Mouse (Mus musculus) heart, adult 18-20 months (tissue): ENCODE measurements at regions not wholly inside any gene's neighbourhood (a gene's known extent, or its start where the extent isn't known, plus 50 kb on each side); places are given as distances from the start of the nearest gene placed in this dataset.

ENCODE experiments used
- DNase-seq, 2 experiments: peaks; one replicate each; pipeline ENCODE4 v3.0.0; 2021 to 2022; ENCODE audit warnings: mixed read lengths in 1 of 2

DNA sequence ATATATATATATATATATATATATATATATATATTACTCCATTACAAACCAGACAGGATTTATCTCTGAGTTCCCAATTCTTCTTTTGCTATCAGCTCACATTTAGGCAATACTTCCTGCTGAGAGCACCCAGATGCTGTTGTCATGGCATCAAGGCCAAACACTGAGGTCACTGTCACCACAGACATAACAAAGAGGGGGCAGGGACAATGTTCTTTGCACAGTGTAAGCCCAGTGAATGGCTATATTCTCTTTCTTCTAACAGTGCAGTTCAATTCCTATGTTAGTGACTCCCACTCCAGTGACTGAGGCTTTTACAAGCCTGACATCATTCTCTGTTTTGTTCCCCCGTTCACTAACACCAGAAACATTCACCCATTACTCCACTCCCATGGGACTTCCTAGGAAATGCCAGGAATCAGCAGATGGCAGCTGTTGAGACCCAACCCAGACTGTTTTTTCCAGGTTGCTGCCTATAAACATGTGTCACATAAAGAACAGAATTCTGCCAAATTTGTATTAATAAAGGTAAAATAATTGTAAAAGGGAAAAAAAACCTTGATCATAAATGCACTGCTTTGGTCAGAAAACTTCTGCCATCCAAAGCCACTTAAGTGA lies 289.5 kb downstream of the Slc22a22 start:
- DNase-seq, result peak in 1 of 2 experiments; percentile 9

DNA sequence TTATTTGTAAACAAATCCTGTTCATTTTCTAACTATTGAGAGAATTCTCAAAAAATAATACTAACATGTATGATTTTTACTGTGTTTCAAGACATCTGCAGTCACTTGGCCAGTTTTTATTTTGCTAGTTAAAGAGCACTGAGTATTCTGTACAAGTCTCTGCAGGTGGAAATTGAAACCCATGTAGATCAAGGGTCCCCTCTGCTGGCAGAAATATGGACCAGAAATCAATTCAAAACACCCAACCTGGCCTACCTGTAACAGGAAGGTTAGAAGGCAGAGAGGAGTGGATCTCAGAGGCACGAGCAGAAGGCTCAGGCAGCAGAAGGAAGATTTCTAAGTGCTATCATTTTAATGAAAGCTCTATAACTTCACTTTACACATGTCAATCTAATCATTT lies 298.3 kb downstream of the Slc22a22 start:
- no peak for DNase-seq

DNA sequence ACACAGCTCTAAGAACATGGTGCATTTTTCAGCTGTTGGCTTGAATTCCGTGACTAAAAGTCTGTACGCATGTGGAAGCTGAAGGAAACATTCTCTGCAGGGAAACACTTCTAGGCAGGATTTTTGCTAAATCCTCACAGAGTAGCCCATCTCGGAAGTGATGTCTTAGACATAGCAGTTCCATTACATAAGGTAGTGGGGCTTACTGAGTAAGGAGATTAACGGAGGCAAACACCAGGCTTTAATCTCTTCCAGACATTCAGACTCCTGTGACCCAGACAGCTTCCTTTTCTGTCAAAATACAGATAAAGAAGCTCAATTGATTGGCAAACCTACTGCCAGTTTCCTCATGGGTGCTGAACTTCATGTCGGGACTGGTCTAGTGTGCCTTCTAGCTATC lies 304.7 kb downstream of the Slc22a22 start:
- peak in 1 of 2 experiments; percentile 4 for DNase-seq

DNA sequence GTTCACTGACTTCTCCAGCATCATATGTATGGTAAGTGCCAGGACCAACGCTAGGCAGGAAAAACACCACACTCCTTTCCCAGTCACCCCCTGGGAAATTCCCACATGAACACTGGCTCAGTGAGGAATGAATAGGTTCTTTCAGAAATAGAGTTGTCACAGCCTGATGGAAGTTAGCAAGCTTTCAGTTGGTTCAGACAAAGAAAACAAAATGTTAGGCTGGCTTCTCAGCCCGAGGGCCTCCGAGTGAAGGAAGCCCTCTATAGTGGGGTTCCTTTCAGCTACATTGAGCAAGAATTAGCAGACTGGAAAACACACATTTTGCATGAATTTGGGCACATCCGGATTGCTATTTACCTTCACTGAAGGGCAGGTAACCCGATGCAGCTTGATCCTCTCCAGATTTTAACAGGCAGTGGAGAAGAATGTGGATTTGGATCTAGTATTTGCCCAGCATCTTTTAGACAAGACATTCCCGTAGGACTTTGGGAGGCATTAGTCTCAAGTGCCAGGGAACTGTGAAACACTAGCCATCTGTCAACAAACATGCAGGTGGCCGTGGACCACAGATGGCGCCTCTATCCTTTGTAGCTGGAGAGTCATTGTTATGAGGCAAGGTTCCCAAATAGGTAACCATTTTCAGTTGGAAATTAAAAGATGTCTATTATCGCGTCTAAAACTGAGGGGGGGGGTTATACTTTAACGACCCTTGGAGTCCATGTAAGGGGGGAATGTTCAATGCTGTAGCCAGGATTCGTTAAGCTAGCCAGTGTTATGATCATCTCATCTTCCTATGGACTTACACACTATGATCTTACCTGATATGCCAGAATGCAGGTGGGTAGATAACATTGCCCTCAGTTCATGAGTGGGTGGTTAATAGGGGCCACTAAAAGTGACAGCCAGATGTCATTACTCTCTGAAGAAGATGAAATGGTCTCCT lies 314.8 kb downstream of the Slc22a22 start:
- DNase-seq, result no peak

DNA sequence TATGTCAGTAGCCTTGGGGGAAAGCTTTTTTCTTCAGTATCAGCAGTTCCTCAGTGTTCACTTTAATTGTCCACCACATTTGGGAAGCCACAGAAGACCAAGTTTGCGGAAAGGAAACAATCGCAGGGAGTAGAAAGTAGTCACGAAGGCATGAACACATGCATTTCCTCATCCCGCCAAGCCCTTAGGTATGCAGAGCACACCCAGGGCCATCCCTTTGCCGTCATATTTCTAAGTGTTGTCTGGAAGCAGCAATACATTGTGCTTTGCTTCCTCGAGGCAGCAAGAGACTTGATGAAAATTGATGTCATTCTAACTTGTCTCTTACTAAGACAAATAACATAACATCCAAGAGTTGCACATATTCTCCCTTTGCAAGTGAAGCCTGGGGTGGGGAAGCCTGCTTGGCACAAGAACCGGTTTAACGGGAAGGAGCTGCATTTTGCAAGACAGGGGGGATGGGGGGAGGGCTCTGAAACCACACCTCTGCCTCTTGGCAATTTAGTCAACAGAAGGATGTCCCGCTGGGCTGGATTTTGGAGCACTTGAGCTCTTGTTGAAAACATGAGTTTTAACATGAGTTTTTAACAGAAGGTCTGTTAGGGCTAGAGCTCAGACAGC lies 337.2 kb downstream of the Slc22a22 start:
- peak; percentile 14 to 17 for DNase-seq

DNA sequence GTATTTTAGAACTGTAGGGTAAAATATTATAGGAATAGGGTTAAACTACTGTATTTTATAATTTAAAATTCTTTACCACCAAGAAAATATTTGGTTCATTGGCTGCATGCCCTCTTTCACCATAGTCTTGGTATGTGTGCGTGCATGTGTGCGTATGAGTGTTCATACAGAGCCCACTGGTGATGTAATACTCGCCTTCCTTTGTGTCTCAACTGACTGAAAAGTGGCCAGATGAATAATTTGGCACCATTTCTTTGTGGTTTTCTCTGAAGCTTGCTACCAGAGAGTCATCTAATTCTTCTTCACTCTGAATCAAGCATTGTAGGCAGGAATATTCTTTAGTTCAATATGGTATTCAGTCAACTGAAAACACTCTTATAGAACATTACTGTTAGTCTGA lies 372.7 kb downstream of the Slc22a22 start:
- DNase-seq, result peak in 1 of 2 experiments; percentile 1

DNA sequence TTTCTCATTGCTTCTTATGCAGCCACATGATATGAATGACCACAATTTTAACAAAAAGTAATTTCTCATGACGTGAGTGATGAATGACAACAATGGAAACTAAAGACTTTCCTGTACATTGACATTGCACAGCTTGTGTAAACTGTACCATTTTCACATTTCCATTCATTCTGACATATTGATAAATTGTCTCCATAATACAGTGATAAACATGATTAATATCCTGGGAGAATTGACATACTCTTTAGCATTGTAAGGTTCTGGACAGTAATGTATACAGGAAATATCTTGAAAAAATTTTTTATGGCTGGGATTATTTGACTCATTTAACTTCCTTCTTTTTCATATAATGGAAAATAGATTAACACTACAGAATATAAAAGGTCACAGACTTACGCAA lies 380.1 kb downstream of the Slc22a22 start:
- DNase-seq, result no peak

DNA sequence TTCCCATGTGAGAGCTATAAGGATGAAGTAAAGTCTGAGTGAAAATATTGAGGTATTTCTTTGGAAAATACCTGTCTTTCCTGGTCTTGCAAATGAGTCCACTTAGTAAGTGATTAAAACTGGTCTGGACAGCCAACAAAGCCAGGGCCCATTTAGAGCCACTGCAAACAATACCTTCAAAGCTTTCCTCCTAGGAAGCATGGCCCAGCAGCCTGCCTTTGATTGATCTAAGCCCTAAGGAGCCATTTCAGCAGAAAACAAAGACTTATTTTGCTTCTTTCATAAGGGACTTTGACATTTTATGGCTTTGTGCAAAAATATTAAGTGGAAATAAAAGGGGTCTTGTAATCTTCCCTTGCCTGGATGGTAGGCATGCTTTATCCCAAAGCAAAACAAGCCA lies 397.6 kb downstream of the Slc22a22 start:
- DNase-seq, result no peak

DNA sequence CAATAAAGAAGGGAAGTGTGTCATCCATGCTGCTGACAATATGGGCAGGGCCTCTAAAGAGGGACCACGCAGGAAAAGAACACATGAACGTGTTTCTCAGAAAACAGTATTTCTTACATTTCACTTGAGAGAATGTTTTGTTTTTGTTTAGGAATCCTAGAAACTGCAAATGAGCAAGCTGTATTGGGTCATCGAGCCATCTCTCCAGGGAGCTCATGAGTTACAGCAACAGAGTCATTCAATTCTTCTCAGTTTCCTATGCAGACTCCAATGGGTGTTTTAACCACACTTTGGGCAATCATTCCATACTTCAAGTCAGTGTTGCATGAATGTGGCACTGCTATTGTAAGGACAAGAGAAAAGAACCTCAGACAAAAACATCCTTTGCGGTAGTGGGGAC lies 403.6 kb downstream of the Slc22a22 start:
- peak; percentile 4 to 13 for DNase-seq

DNA sequence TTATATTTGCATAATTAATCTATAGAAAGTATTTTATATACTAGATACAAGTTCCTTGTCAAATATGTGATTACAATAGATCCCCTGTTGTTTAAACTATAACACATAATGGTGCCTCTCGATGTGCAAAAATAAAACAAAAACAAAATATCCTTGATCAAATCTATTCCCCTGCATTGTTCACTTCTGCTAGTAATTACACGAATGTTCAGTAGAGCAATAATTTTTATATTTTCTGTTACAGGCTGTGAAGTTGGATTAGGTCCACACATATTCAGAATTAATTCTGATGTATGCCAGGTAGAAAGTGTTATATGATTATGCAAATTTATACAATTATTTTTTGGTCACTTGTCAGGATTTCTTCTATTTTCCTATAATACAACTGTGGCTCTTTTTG lies 415.9 kb downstream of the Slc22a22 start:
- no peak for DNase-seq

DNA sequence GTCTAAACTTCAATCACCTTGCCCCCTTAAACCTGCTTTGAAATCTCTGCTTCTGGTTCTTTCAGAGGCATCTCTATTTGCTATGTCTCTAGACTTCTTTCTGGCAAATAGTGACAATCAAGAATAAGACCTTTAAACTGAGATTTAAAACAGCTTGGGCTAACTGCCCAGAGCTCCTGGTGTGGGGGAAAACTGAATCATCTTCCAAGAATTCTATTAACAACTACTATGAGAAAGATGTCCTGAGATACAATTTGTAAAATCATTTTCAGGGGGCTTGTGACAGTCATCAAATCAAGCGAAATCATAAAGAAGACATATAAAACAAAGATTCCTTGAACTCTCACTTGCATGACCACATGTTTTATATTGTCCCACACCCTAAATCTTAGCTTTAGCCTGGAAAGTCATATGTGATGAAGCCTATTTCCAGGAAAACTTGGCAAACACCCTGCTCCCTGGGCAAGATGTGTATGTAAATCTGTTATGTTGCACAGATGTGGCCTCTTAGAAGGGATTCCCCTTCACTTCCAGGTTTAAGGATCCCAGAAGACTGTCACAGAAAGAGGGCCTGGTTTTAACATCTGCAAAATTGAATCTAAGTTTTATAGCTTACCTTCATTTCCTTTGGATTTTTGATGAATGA lies 417.8 kb downstream of the Slc22a22 start:
- no peak for DNase-seq

DNA sequence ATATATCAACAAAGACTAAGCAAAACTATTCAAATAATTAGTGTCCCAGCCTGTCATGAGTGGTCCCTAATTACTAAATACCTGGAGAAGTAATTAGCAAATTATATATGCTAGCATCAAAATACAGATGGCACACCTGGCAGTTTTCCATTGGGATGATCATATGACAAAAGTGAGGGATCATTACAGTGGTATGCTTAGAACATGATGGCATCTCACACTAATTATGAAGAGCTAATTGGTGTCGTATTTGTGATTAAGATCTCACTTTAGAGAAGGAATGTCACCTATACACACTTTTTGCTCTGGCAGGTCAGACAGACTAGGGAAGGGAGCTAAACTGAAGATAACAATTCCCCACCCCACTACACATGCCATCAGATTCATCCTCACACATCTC lies 425.1 kb downstream of the Slc22a22 start:
- no peak for DNase-seq

DNA sequence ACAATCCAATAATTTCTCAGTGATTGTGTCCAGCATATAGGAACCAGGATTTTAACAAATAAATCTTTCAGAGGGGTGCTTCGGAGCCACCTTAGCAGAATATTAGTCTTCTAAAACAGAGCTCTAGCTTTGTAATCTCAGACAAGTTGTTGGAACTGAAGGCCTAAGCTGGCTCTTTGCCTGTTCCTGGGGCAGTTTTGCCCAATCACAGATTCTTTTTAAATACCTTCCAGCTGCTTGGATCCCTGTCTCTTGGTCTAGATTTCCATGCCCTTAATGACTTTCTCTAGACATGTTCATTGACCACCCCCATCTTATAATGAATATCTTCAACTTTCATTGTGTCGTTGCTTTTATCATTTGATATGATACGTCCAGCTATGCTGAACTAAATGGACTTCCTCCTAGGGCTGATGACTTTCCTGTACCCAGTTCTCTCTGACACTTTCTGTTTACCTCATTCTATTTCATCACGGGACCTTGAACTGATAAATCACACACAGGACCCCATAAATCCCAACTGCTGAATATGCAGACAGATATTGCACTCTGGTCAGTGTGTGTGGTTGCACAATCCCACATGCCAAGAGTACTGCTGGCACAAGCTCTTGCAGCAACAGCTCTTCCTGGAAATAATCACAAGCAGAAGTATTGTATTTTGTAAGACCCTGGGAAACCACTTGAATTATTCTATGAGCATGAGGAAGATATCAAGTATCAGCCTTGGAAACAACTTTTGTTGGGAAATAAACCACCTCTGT lies 440.4 kb downstream of the Slc22a22 start:
- peak in 1 of 2 experiments; percentile 3 for DNase-seq

DNA sequence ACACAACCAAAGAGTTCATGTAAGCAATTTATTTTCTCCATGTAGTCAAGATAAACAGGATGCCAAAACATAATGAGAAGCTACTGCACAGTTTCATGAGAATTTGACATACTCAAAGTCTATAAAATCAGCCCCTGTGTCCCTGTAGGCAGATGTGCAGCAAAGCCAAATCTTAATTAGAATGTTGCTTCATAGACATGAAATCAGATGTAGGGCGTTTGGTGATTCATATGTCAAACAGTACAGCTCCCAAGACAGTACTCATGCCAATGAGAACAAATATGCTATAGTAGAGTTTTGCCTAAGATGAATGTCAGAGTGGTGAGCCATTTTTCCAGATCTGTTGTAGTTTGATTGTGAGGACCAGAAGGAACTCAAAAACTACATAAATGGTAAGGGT lies 444.4 kb downstream of the Slc22a22 start:
- DNase-seq, result no peak
